Mouse (Mus musculus) spleen, postnatal 14 days (tissue): ENCODE data around the gene Lrpprc.
A peak's percentile ranks its signal among the peaks of the same experiment; 100 is the strongest.

Experiments
- DNase-seq, 2 experiments: peaks; one replicate each; pipeline ENCODE4 v3.0.0; 2021 to 2022; ENCODE audit warnings: low spot score in 2 of 2

The Lrpprc gene

DNA sequence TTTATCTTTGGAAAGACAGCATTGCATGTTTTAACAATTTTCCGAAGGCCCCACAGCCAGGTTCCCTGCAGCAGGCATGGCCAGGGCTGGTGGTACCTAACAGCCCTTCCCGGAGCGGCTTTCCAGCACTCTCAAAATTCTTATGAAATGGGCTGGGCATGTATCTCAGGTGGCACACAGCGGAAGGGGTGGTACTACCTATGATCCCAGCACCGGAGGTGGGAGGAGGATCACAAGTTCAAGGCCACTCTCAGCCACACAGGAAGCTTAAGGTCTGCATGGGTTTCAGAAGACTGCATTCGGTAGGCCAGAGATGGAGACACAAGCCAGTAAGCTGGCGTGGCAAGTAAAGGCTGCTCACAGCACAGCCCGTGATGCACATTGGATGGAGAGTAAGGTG lies 31.6 kb downstream of the Lrpprc start:
- no peak for DNase-seq

- DNase-seq = no peak
Observed at GRCm38 (mm10) chr17:84758374-84758773, 32.2 kb downstream of the Lrpprc start.

- peak in 1 of 2 experiments; percentile 17 for DNase-seq
Observed at GRCm38 (mm10) chr17:84756090-84756489, 34.5 kb downstream of the Lrpprc start.

GRCm38 (mm10) chr17:84753489-84753888 lies 37.1 kb downstream of the Lrpprc start:
- DNase-seq = no peak

- DNase-seq = no peak
Observed at GRCm38 (mm10) chr17:84752286-84752685, 38.3 kb downstream of the Lrpprc start.

DNA sequence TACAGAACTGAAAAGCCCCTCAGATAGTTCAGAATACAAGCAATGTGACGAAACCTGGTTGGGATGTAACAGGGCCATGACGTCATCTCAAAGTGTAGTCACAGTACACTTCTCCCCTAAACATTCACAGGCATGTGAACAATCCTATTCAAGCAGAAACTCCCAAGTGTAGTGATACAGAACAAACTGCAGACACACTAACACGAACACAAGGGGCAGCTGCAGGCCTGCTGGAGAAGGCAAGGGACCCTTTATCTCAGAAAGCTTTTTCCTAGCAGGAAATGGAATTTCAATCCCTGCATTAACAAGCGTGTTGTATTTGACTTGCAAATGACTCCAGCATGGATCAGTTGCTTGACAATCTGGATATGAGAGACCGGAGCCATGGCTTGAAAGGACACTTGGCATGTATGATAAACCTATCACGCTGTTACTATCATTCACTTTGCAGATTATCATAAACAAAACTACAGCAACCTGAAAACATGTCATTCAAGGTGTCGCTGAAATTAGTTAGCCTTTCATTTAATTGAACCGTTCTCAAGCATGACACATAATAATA lies 38.9 kb downstream of the Lrpprc start:
- no peak for DNase-seq

DNA sequence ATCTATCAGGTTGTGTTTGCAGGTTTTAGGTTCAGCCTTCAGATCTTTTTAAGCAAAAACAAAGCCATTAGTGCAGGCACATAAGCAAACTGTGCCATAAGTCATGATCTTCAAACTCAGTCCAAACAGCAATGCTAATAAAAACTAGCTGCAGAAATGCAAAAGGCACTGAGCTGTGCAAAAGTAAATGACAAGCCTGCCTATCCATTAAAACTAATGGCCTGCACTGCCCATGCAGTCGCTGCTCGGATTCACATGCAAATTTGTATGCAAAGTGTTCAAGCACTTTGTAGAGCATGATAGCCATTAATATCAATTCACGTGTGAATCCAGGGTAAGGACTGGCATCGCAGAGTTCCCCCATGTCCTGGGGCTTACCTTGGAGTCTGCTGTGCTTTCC lies 40.5 kb downstream of the Lrpprc start:
- no peak for DNase-seq

DNA sequence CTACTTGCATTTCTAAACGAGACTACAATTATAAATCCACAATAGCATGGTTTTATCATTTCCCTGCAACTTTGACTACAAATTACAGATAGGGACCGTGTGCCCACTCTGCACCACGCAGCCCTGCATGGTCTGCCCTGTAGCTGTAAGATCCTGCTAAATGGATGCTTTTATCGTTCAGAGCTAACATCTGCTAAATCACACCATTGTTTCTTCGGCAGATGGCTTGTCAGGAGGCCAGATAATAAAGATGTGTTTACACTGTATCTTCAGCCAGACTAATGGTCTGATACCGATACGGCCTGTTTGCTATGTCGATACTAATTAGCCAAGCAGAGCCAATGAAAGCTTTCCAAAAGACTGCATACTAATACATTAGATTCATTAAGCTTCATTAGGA lies 41.3 kb downstream of the Lrpprc start:
- no peak for DNase-seq

GRCm38 (mm10) chr17:84748152-84748682 lies 42.4 kb downstream of the Lrpprc start:
- DNase-seq = no peak

DNA sequence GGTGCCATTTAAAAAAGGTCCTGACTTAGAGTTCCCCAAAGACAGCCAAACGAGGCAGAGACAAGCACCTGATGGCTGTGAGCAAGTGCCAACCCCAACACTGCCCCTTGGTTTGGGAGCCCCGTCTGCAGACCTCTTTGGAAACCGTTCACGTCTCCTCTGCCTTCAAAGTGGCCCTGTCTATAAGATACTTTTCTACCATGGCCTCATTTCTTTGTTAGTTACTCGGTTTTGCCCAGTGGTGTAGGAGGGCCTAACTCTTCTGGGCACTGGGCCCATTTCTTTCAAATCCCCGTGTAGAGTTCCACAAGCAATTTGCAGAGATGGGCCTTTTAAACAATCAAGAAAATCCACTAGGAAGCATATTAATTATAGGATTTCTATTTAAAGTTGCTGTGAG lies 43.4 kb downstream of the Lrpprc start:
- DNase-seq = no peak

DNA sequence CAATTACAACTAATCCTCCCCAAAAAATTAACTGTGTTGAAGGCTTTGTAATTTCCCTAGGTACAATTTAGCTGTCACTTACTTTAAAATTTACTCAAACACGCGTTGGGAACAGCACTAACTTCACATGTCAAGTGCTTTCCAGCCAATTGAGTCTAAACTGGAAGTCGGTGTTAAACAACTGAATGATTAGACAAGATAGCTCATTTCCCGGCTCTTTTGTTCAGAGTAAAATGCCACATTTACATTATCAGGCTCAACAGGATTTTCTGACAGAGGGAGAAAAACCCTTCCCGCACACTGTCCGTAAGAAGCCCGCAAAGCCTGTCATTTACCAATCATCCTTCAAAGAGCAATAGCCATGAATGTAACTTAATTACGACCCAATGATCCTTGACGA lies 45.6 kb downstream of the Lrpprc start:
- no peak for DNase-seq

DNA sequence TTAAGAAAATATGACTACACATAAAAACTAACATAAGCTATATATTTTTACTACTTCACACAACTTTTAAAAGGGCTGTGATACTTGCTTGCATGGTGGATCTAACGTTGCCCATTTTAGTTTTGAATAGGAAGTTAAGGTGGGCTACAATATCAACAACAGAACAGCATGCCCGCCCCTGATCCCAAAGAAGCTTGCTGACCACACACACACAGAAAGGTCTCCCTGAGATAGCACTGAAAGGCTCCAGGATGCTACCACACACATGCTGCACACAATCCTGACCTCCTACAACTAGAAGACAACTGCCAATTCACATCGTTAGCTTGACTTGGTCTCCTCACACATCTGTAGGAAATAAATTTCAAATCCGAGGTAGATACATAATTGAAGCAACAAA lies 46.3 kb downstream of the Lrpprc start:
- DNase-seq = no peak

- no peak for DNase-seq
Observed at GRCm38 (mm10) chr17:84738073-84738797, 52.4 kb downstream of the Lrpprc start.

GRCm38 (mm10) chr17:84736719-84737118 lies 53.9 kb downstream of the Lrpprc start:
- DNase-seq = no peak

- DNase-seq = no peak
Observed at GRCm38 (mm10) chr17:84732612-84733011, 58.0 kb downstream of the Lrpprc start.

DNA sequence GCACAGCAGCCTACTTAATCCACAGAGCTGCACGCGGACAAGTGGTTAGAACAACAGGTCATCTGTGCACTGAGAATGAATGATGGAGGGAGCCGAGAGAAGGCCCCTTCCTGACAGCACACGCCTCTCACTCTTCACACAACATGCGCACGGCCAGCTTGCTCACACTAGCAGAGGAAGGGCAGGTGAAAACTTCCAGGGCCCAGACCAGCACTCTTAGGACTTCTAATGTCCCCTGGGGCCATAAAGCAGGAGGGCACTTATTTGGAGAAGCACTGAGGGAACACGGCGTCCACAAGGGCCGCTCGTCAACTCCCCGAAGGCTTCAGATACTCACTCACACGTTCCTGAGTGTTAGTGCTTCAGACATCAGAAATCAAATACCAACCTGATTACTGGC lies 59.2 kb downstream of the Lrpprc start:
- DNase-seq = no peak

DNA sequence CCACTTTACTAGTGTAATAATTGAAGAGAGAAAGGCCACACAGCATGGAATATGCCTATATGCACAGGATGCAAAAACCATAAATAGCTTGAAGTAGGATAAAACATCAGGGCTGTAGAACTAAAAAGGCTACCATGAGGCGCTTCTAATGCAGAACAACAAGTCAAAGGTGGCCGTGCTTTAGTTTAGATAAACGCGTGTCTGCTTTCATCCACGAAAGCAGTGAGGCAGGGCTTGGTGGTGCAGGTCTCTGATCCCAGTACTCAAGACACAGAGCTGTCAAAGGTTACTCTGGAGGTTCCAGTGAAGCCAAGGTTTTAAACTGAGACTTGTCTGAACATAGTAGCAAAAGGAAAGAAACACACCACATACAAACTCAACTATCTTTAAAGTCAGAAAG lies 61.4 kb downstream of the Lrpprc start:
- DNase-seq = no peak

- DNase-seq = no peak
Observed at GRCm38 (mm10) chr17:84728201-84728911, 62.2 kb downstream of the Lrpprc start.

- DNase-seq = no peak
Observed at GRCm38 (mm10) chr17:84725163-84725562, 65.4 kb downstream of the Lrpprc start.

DNA sequence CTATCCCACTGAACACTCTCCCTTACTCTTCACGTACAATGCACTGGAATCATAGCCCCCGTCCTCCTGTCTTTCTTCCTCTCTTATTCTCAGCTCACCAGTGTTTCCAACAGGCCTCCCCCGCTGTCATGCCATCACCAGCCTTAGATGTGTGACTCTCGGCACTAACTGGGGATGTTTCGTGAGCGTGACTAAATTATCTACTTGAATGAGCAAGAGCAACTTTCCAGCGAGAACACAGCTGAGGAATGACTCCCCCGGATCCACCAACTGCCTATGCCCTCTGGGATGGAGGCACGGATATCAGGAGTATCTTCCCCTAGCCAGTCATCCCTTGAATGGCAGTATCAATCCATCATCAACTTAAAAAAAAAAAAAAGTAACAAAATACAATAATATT lies 66.6 kb downstream of the Lrpprc start:
- DNase-seq = no peak

- DNase-seq = no peak
Observed at GRCm38 (mm10) chr17:84719105-84719504, 71.5 kb downstream of the Lrpprc start.

DNA sequence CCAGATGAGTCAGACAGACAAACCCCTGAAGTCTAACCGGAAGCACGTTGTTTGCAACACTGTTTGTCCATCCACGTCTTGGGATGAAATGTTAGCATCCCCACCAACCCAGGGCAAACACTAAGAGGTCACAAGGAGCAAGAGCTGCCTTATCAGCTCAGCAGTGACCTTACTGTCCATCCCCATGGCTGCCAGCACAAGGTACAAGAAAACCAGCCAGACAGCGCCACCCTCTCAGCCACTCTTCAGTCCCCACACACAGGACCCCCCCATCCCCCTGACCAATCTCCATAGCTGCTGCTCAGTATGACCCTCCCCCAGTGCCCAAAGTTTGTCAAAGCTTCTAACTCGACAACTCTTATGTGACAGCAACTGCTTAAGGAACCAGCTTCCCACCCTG lies 73.2 kb downstream of the Lrpprc start:
- DNase-seq = no peak
